Mouse (Mus musculus) natural killer cell, adult 2 months (primary cell): Measurements from ENCODE around the gene Rangrf.
A peak's percentile ranks its signal among the peaks of the same experiment; 100 is the strongest.
"Not testable (repeated sequence)": the region's sequence is repeated elsewhere in the genome, so short reads cannot be mapped to it uniquely, and the experiment has no call there.

Source experiments
- DNase-seq, 2 experiments: peaks; one replicate each; pipeline ENCODE4 v3.0.0; 2022; ENCODE audit warnings: low spot score in 2 of 2

Gene Rangrf

DNA sequence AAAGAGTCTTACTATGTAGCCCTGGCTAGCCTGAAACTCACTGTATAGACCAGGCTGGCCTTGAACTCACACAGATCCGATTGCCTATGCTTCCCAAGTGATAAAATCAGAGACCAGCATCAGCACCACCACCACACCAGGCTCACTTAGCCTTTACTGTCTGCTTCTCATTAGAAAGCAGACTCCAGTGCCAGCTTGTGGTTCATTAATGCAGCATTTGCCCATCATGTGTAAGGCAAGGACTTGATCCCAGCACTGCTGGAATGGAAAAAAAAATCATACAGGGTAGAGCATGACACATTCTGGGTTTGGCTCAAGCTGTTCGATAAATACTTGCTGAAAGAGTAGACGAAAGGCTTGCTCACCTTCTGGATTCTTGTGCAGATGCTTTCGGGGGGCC, 29.0 kb downstream of the Rangrf start:
- no peak for DNase-seq

GRCm38 (mm10) chr11:68945245-68945644, 29.7 kb downstream of the Rangrf start:
- no peak for DNase-seq

GRCm38 (mm10) chr11:68942731-68943130, 32.3 kb downstream of the Rangrf start:
- DNase-seq, result no peak

DNA sequence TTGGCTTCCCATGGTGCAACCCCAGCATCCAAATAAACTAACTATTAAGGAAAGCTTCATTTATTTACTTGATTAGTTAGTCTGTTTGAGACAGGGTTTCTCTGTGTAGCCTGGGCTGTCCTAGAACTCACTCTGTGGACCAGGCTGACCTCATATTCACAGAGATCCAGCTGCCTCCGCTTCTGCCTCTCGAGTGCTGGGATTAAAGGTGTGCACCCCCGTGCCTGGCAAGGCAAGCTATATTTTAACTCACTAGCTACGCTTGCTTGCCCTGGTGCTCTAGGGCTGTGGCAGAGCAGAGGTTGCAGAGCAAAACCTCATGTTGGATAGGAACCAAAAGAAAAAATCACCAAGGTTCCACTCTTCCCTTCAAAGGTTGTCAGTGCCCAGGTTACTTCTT, 34.5 kb downstream of the Rangrf start:
- DNase-seq, result no peak

- DNase-seq, result peak; percentile 80
Observed at GRCm38 (mm10) chr11:68939451-68940304, 35.3 kb downstream of the Rangrf start.

DNA sequence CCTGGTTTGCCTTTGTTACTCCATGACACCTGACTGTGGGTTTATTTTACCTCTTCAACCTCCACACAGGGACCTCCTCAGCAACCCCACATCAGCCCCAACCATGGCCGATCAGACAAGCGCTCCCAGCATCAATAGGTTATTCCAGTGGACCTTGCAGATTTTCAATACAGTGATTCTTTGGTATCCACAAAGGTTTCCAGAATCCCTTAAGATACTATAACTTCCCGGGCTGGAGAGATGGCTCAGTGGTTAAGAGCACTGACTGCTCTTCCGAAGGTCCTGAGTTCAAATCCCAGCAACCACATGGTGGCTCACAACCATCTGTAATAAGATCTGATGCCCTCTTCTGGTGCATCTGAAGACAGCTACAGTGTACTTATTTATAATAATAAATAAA, 38.0 kb downstream of the Rangrf start:
- not testable (repeated sequence) for DNase-seq

- no peak for DNase-seq
Observed at GRCm38 (mm10) chr11:68933885-68934507, 41.0 kb downstream of the Rangrf start.

DNA sequence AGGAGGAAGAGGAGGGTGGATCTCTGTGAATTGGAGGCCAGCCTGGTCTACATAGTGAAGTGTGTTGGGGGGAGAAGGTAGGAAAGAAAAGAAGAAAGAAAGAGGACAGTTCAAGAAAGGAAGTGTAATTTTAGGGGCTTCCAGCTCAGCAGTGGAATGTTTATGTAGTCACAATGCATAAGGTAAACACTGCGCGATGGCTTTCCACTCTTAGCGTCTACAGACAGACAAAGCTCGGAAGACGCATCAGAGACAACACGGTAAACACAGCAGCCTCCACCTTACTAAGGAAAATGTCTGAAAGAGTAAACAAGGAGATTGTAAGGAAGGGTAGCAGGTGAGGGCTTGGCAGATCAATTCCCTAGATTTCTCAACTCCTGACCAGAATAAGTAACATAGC, 45.0 kb downstream of the Rangrf start:
- DNase-seq, result no peak

DNA sequence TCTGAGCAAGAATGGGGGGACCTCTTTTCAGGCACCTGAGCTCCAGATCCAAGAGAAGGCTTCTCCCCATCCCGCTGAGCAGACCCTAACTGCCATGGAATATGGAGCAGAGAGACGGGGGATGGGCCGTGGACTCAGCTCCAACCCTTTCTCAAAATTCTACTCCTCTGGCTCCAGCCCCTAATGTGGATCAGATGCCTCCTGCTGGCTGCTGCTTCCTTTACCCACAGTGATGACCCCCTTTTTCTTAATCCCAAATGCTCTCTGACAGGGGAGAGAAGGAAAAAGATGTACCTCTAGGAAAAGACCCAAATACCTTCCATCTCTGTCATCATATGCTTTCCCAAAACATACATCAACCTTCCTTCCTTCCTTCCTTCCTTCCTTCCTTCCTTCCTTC, 48.0 kb downstream of the Rangrf start, which contains the start of gene Odf4:
Odf4 (minus strand) TSS at position 101 of the 400 bp plus-strand sequence.
- no peak for DNase-seq

- no peak for DNase-seq
Observed at GRCm38 (mm10) chr11:68924749-68925148, 50.2 kb downstream of the Rangrf start.

DNA sequence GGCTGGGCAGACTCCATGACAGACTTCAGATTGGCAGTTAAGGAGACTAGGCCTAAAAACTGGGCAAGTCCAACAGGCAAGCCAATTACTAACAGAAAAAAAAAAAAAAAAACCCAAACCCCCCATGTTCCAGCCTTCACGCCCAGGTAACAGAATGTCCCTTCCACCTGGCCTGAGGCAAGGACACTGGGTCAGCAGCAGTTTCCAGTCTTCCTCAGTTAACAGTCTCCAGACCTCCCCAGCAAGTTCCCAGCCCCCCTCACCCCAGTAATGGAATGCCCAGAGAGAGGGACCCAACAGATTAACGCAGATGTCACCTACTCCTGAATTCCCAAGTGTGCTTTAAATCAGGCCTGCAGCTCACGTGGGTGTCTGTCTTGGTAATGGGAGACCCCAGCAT, 51.8 kb downstream of the Rangrf start:
- no peak for DNase-seq
